Mouse (Mus musculus) kidney, adult 2 months (tissue): ENCODE measurements around the gene Gm6034. TPM values are rescaled to one million over a fixed set of nuclear protein-coding genes. Genes with fewer than 3 reads are reported as not detected.

Experiments
- DNase-seq: peaks from one replicate; pipeline ENCODE4 v3.0.0; 2021
- H3K27ac ChIP-seq: fragments of 200-500 bp; 2 replicates; pipeline ENCODE4 v1.5.1; 2012; ENCODE audit warnings: low read depth, low read length, control low read depth, inconsistent platforms; ENCODE audit not compliant: insufficient read depth
- H3K27me3 ChIP-seq: fragments of 200-500 bp; replicated peaks from 2 replicates; pipeline ENCODE4 v1.6.1; 2012; ENCODE audit warnings: mild to moderate bottlenecking, moderate library complexity, low read length, inconsistent platforms; ENCODE audit not compliant: control insufficient read depth, insufficient read depth
- H3K36me3 ChIP-seq: fragments of 200-500 bp; 2 replicates; pipeline ENCODE4 v1.6.1; 2012; ENCODE audit warnings: mild to moderate bottlenecking, moderate library complexity, low read length, inconsistent platforms; ENCODE audit not compliant: control insufficient read depth, insufficient read depth
- H3K4me1 ChIP-seq: fragments of 200-500 bp; 2 replicates; pipeline ENCODE4 v1.6.1; 2011; ENCODE audit warnings: low read length; ENCODE audit not compliant: control insufficient read depth, insufficient read depth
- H3K4me3 ChIP-seq: fragments of 200-500 bp; 2 replicates; pipeline ENCODE4 v1.5.1; 2011; ENCODE audit warnings: mild to moderate bottlenecking, low read depth, low read length, control low read depth; ENCODE audit not compliant: insufficient read depth
- CTCF ChIP-seq: fragments of 200-500 bp; conservative IDR thresholded peaks from 2 replicates; pipeline ENCODE4 v1.5.1; 2011; ENCODE audit warnings: low read depth, mild to moderate bottlenecking, control low read depth, low read length, moderate library complexity, mixed read lengths; ENCODE audit not compliant: insufficient read depth, insufficient read length
- POLR2A ChIP-seq: fragments of 200-500 bp; IDR thresholded peaks from one replicate; pipeline ENCODE4 v1.6.1; 2011; ENCODE audit warnings: low read depth, low read length, control low read depth
- WGBS: fragments of 180-500 bp; shearing (Covaris S2); methylation state at CpG from one replicate; pipeline ENCODE4 v1.1.7; 2018; 5-methylcytosine and 5-hydroxymethylcytosine counted together
- polyA plus RNA-seq: library from polyadenylated mRNA; depleted of rRNA; stranded (reverse); fragments of >200 nt; gene quantifications from 2 replicates; pipeline ENCODE4 v1.2.3, GENCODE M21; 2012

Gm6034 gene
- polyA plus RNA-seq, 1 experiment = not detected

GRCm38 (mm10) chr17:36014977-36015376, 27.8 kb upstream of the Gm6034 start:
- Histone ChIP-seq H3K27me3 (no peaks in the 10 kb centered on the region), H3K4me1 (no peaks in the 10 kb centered on the region), H3K27ac (no peak overlapping the region), H3K4me3 (no peak overlapping the region), H3K36me3 (no peaks in the 10 kb centered on the region)
- WGBS = 90% methylated on average over 5 of the region's 5 CpGs
- TF ChIP-seq CTCF (no peak), POLR2A (no peak)
- no peak for DNase-seq

GRCm38 (mm10) chr17:36017046-36017445, 25.7 kb upstream of the Gm6034 start:
- DNase-seq = no peak
- H3K27me3 ChIP-seq = no peaks in the 10 kb centered on the region

GRCm38 (mm10) chr17:36018979-36019378, 23.8 kb upstream of the Gm6034 start:
- WGBS = 61% methylated on average over 2 of the region's 2 CpGs
- peak; percentile 85 for DNase-seq
- H3K4me3 ChIP-seq = no peak overlapping the region
- no peak overlapping the region for H3K27ac ChIP-seq
- no peaks in the 10 kb centered on the region for H3K27me3 ChIP-seq
- TF ChIP-seq CTCF = no peak
- no peak for TF ChIP-seq POLR2A
- no peaks in the 10 kb centered on the region; the same call in 1 of the 2 replicates for H3K4me1 ChIP-seq
- no peaks in the 10 kb centered on the region for H3K36me3 ChIP-seq

More at GRCm38 (mm10) chr17:36017046-36017445, 25.7 kb upstream of the Gm6034 start:
- Histone ChIP-seq H3K27ac (no peak overlapping the region), H3K36me3 (no peaks in the 10 kb centered on the region), H3K4me3 (no peak overlapping the region), H3K4me1 (no peaks in the 10 kb centered on the region; the same call in 1 of the 2 replicates)
- no peak for TF ChIP-seq POLR2A
- no peak for TF ChIP-seq CTCF
- 89% methylated on average over 5 of the region's 5 CpGs for WGBS

GRCm38 (mm10) chr17:36019519-36019918, 23.2 kb upstream of the Gm6034 start:
- no peak for DNase-seq
- no peaks in the 10 kb centered on the region; the same call in 1 of the 2 replicates for H3K4me1 ChIP-seq
- H3K36me3 ChIP-seq = no peaks in the 10 kb centered on the region
- peak overlapping the region; percentile 53 for H3K4me3 ChIP-seq
- H3K27ac ChIP-seq = peak overlapping the region; percentile 87
- no peaks in the 10 kb centered on the region for H3K27me3 ChIP-seq
- 49% methylated on average over 3 of the region's 3 CpGs for WGBS
- no peak for TF ChIP-seq CTCF
- TF ChIP-seq POLR2A = no peak

- peak; percentile 93 for DNase-seq
- H3K27me3 ChIP-seq = no peaks in the 10 kb centered on the region
- no peaks in the 10 kb centered on the region for H3K36me3 ChIP-seq
- H3K4me1 ChIP-seq = no peaks in the 10 kb centered on the region; the same call in 1 of the 2 replicates
- H3K4me3 ChIP-seq = peak within 1 kb of the TSS; percentile 53
- peak within 1 kb of the TSS; percentile 87 for H3K27ac ChIP-seq
- TF ChIP-seq CTCF = peak; percentile 25; the same call in 1 of the 2 replicates
- TF ChIP-seq POLR2A = no peak
- WGBS = 25% methylated on average over 15 of the region's 15 CpGs
Observed at GRCm38 (mm10) chr17:36020191-36021073, 22.3 kb upstream of the Gm6034 start, which contains the start of gene H2-T24. Gene H2-T24, minus strand, starts transcription at chr17:36020560.

GRCm38 (mm10) chr17:36021309-36021708, 21.5 kb upstream of the Gm6034 start:
- no peaks in the 10 kb centered on the region; the same call in 1 of the 2 replicates for H3K4me1 ChIP-seq
- no peak for DNase-seq
- WGBS = 93% methylated on average over 1 of the region's 1 CpGs
- peak overlapping the region; percentile 33 for H3K27ac ChIP-seq
- TF ChIP-seq POLR2A = no peak
- TF ChIP-seq CTCF = no peak
- no peaks in the 10 kb centered on the region for H3K36me3 ChIP-seq
- H3K27me3 ChIP-seq = no peaks in the 10 kb centered on the region
- no peak overlapping the region for H3K4me3 ChIP-seq

- no peak overlapping the region for H3K27ac ChIP-seq
- WGBS = 93% methylated on average over 9 of the region's 9 CpGs
- no peaks in the 10 kb centered on the region for H3K27me3 ChIP-seq
- H3K36me3 ChIP-seq = no peaks in the 10 kb centered on the region
- no peak for TF ChIP-seq POLR2A
- TF ChIP-seq CTCF = no peak
- H3K4me1 ChIP-seq = no peaks in the 10 kb centered on the region; the same call in 1 of the 2 replicates
- DNase-seq = no peak
- H3K4me3 ChIP-seq = no peak overlapping the region
Observed at GRCm38 (mm10) chr17:36022098-36022497, 20.7 kb upstream of the Gm6034 start.
